Mouse (Mus musculus) embryo, embryonic 10.5 days (tissue): ENCODE results near the gene Asic3.

ENCODE experiments used
- DNase-seq: peaks from one replicate; pipeline ENCODE4 v3.0.0-alpha.2; 2015; ENCODE audit warnings: low spot score

Gene Asic3

DNA sequence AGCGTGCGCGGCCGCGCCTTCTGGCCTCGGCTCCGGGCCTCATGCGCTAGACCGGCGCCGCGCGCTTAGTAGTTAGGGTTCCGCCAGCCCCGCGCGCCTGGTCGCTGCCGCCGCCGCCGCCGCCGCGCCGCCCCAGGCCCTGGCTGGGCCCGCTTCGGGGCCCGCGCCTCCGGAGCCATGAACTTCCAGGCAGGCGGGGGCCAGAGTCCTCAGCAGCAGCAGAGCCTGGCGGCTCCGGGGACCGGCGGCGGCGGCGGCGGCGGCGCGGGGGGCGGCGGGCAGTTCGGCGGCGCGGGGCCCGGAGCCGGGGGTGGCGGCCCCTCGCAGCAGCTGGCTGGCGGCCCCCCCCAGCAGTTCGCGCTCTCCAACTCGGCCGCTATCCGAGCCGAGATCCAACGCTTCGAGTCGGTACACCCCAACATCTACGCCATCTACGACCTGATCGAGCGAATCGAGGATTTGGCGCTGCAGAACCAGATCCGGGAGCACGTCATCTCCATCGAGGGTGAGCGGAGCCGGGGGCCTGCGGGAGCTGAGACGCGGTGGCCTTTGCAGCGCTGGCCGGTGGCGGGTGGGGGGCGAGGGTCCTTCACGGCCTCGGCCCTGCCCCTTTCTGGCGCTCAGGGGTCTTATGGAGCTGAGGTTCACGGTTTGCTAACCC is 39.0 kb downstream of the Asic3 start, which contains the start of gene Agap3:
TSS of gene Agap3 (plus strand) at position 148 of the 661 bp plus-strand sequence.
- DNase-seq: no peak

DNA sequence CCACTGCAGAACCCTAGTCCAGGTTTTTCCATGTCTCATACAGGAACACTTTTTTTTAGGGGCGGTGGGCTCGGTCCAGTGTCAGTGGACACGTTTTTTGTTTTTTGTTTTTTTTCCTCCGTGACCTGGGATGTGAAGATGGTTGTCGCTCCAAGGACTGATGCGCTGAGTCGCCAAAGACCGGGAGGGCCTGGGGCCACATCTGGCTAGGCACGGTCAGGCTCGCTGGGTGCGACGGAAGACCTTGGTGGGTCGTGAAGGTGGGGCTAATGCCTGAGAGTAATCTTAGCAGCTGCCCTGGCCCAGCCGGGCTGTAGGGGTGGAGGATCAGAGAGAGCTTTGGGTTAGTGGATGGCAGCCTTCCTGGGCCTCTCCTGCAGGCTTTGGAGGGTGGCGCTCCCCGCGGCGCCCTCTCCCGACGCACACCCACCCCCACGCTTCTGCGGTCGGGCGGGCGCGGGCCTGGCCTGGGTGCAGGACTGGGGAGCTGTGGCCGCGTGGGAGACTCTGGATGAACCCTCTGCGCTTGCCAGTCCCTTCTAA is 39.6 kb downstream of the Asic3 start:
- DNase-seq: peak; percentile 45

DNA sequence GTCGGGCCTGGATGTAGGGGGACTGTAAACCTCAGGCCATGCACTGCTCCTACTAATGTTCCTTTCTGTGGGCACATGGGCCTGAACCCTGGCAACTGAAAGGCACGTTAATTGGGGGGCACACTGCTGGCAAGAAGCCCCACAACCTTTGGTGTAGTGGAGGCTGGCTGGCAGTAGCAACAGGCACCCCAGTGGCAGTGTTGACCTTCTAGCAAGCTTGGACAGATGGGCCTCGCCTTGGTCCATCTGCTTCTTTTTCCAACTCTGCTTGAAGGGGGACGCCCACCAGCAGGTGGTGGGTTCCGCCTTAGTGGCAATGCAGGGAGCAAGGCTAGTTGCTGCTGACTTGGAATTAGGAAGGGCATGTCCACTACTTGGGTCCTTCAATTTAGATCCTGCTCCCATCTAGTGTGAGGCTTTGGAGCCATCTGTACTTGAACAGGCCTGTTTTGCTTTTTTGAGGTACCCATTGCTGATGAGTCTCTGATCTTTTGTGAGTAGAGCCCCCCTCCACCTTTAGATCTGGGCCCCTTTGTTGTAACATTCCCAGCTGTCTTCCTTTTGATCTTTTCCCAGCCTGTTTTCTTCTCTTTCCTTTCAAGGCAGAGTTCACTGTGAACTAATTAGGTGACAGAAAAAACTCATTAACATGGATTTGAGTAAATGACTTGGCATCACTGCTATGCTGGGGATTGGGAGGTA is 40.2 kb downstream of the Asic3 start:
- peak; percentile 58 for DNase-seq

- DNase-seq: no peak
Measured at GRCm38 (mm10) chr5:24453985-24454303, 40.8 kb downstream of the Asic3 start.

- no peak for DNase-seq
Measured at GRCm38 (mm10) chr5:24455076-24455475, 41.9 kb downstream of the Asic3 start.

GRCm38 (mm10) chr5:24455613-24456012 is 42.4 kb downstream of the Asic3 start:
- no peak for DNase-seq

- DNase-seq: no peak
Measured at GRCm38 (mm10) chr5:24466762-24467161, 53.6 kb downstream of the Asic3 start.
